Mouse (Mus musculus) CH12.LX (cell line): Measurements from ENCODE around the gene Rasal1.
A peak's percentile ranks its signal among the peaks of the same experiment; 100 is the strongest.

Source experiments
- CTCF ChIP-seq, 2 experiments: IDR thresholded peaks in 1 of 2; conservative IDR thresholded peaks in 1 of 2; 2 replicates each; pipeline ENCODE4 v1.5.1; 2011 to 2012; ENCODE audit warnings: low read depth in 2 of 2, low read length in 2 of 2, improper control_type of control experiment in 1 of 2, inconsistent platforms in 1 of 2, mild to moderate bottlenecking in 1 of 2, moderate library complexity in 1 of 2
- HCFC1 ChIP-seq: IDR thresholded peaks from 2 replicates; pipeline ENCODE4 v1.6.1; 2012; ENCODE audit warnings: low read depth, mild to moderate bottlenecking, inconsistent platforms, low read length, improper control_type of control experiment
- MAX ChIP-seq: IDR thresholded peaks from 2 replicates; pipeline ENCODE4 v1.6.1; 2011; ENCODE audit warnings: low read length, improper control_type of control experiment
- NELFE ChIP-seq: IDR thresholded peaks from 2 replicates; pipeline ENCODE4 v1.6.1; 2011; ENCODE audit warnings: low read depth, low read length, improper control_type of control experiment
- POLR2A ChIP-seq: IDR thresholded peaks from 2 replicates; pipeline ENCODE4 v1.6.1; 2011; ENCODE audit warnings: low read depth, mild to moderate bottlenecking, improper control_type of control experiment, low read length
- USF1 ChIP-seq: IDR thresholded peaks from 2 replicates; pipeline ENCODE4 v1.6.1; 2014; ENCODE audit warnings: low read depth, mild to moderate bottlenecking, inconsistent platforms, low read length, improper control_type of control experiment

DNA sequence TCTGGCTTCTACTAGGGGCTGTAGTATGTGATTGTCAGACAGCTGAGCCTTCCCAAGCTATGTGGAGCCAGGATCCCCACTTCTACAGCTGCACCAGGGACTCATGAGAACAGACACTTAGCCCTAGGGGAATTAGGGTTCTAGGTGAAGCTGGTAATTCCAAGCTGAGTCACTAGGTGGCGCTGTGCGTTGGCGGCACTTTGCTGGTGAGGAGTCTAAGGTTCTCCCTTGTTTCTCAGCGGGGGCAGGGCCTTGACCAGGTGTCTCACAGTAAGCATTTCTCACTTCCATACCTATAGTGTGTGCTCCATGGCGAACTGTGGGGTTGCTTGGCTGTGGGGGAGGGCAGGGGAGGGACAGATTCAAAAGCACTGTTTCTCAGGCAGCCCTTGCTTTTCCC is 29.4 kb upstream of the Rasal1 start:
- TF ChIP-seq CTCF (conservative IDR thresholded peaks at IDR 0.05 in 1 of 2, IDR thresholded peaks at IDR 0.05 in 1 of 2; ENCODE audit: low read depth in 2 of 2, low read length in 2 of 2), result peak; percentile 89 to 96
- no peak for TF ChIP-seq NELFE
- no peak for TF ChIP-seq MAX
- TF ChIP-seq POLR2A, result no peak
- peak; percentile 16; the same call in 1 of the 2 replicates for TF ChIP-seq HCFC1
- TF ChIP-seq USF1, result no peak
